Mouse (Mus musculus) gastrocnemius, postnatal 25 days (tissue): ENCODE measurements around the gene Rps4x. TPM values are rescaled to one million over a fixed set of nuclear protein-coding genes. Genes with fewer than 3 reads are reported as not detected.

Experiments
- total RNA-seq, 2 experiments: library from RNA; stranded (reverse); gene quantifications; 1 replicate in 1 of 2; 2 replicates in 1 of 2; pipeline ENCODE4 v1.2.3; 2021

Rps4x gene
- total RNA-seq, 2 experiments from 2014 or later = 435 to 498 TPM

Other genes starting within 250 kb of the Rps4x start
- under 1 TPM; 0.61 to 0.88 TPM for gene Rtl5, start 118.1 kb downstream of the Rps4x start, total RNA-seq
- 10 to 100 TPM; 21.9 to 27.7 TPM for gene Pin4, start 69.9 kb downstream of the Rps4x start, total RNA-seq
- under 1 TPM; 0.18 to 0.29 TPM for gene Ercc6l, start 32.3 kb downstream of the Rps4x start, total RNA-seq
- gene Cited1, start 62.8 kb upstream of the Rps4x start, total RNA-seq = under 1 TPM; 0.49 to 0.70 TPM